Mouse (Mus musculus): Measurements from ENCODE around the gene Ect2. TPM values are rescaled to one million over a fixed set of nuclear protein-coding genes. Genes with fewer than 3 reads are reported as not detected.
A peak's percentile ranks its signal among the peaks of the same experiment; 100 is the strongest.

Gene Ect2
- polyA plus RNA-seq, 1 experiment, result 248 TPM

DNA sequence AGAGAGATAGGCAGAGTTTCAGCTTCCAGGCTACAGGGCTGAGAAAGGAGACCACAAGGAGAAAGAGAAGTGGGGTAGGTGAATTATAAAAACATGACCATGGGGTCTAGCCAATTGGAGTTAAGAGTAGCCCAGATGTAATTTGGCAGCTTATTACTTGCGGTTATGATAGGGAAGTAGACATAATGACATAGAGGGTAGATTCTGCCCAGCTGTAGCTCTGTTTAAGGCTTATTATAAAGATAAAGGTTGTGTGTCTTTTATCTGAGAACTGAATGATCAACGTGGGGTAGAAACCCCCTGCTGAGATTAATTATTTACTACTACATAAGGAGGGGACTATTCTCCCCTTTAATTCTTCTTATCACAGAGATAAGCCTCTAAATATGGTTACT lies 8.7 kb upstream of the Ect2 start:
- TF ChIP-seq EP300 (IDR thresholded peaks at IDR 0.05; ENCODE audit: insufficient read depth, low read depth, low read length) (no peak), CTCF (IDR thresholded peaks at IDR 0.05; ENCODE audit: low read depth, low read length) (no peak), POLR2A (IDR thresholded peaks at IDR 0.05; ENCODE audit: insufficient read depth, low read length) (no peak)
- no peaks in the 10 kb centered on the region for H3K36me3 ChIP-seq (ENCODE audit: control insufficient read depth, insufficient read depth, low read length, poor library complexity, severe bottlenecking)
- no peak overlapping the region for H3K9ac ChIP-seq (ENCODE audit: low read depth, poor library complexity, severe bottlenecking)
- H3K27me3 ChIP-seq (ENCODE audit: control insufficient read depth, insufficient read depth, low read length, poor library complexity, severe bottlenecking), result no peaks in the 10 kb centered on the region
- H3K4me1 ChIP-seq (ENCODE audit: control insufficient read depth, insufficient read depth, low read length), result no peaks in the 10 kb centered on the region
- no peak overlapping the region for H3K27ac ChIP-seq (ENCODE audit: insufficient read depth, low read length)
- H3K9me3 ChIP-seq (replicated peaks; ENCODE audit: control insufficient read depth, insufficient read depth, low read length, poor library complexity, severe bottlenecking), result peaks cover 9% of the 10 kb centered on the region; the same call in 1 of the 2 replicates
- H3K4me3 ChIP-seq (ENCODE audit: low read depth, low read length), result no peak overlapping the region

DNA sequence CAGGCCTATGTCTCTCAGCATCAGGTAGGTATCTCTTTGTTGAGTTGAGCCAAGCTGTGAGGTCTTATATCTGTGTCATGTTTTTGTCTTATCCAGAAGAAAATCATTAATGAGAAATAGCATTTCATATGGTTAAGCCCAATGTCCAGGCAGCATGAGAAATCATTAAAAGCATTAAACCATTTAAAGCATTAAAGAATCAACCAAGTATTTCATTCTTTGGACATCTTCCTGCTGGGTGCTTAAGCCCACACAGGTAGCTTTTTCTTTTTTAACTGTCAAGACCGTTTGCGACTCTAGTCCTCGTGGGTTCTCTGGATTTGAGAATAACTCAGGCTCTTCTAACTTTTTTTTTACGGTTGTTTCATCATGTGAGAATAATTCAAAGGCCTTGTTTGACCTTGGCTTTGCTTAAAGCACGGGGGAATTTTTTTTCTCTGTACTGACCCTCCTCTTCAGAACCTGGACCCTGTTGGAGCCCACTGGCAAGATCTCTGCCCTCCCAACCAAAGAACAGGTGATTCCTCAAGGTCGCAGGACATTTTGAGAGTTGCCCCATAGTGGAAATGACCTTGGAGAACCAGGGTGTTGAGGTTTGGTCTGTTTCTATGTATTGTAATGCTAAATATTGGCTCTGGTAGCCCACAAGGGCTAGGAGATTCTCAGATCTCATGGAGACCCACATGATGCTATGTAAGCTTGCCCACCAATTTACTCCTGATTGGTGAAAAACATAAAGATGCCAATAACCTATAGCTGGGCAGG lies 8.1 kb upstream of the Ect2 start:
- no peak overlapping the region for H3K27ac ChIP-seq (ENCODE audit: insufficient read depth, low read length)
- no peaks in the 10 kb centered on the region for H3K4me1 ChIP-seq (ENCODE audit: control insufficient read depth, insufficient read depth, low read length)
- H3K27me3 ChIP-seq (ENCODE audit: control insufficient read depth, insufficient read depth, low read length, poor library complexity, severe bottlenecking), result no peaks in the 10 kb centered on the region
- no peaks in the 10 kb centered on the region for H3K36me3 ChIP-seq (ENCODE audit: control insufficient read depth, insufficient read depth, low read length, poor library complexity, severe bottlenecking)
- H3K4me3 ChIP-seq (ENCODE audit: low read depth, low read length), result no peak overlapping the region
- peaks cover 9% of the 10 kb centered on the region; the same call in 1 of the 2 replicates for H3K9me3 ChIP-seq (replicated peaks; ENCODE audit: control insufficient read depth, insufficient read depth, low read length, poor library complexity, severe bottlenecking)
- TF ChIP-seq POLR2A (IDR thresholded peaks at IDR 0.05; ENCODE audit: insufficient read depth, low read length) (no peak), EP300 (IDR thresholded peaks at IDR 0.05; ENCODE audit: insufficient read depth, low read depth, low read length) (no peak), CTCF (IDR thresholded peaks at IDR 0.05; ENCODE audit: low read depth, low read length) (no peak)
- H3K9ac ChIP-seq (ENCODE audit: low read depth, poor library complexity, severe bottlenecking), result no peak overlapping the region

DNA sequence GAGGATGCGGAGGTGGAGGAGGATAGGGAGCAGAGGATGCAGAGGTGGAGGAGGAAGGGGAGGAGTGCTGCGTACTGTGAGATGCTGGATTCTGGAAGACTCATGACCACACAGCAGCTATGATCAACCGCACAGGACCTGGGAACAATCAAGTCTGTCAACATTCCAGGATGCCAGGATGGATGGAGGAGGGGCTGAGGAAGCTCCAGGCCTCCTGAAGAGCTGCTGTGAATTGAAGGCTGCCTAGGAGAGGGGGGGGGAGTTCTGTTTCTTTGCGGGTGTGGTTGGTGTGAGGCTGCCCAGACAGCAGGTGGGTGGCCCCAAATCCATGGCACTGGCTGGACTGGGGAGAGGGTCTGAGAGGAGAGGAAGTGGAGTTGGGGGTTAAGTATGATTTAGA lies 5.2 kb upstream of the Ect2 start:
- Histone ChIP-seq H3K27me3 (ENCODE audit: control insufficient read depth, insufficient read depth, low read length, poor library complexity, severe bottlenecking) (no peaks in the 10 kb centered on the region), H3K4me3 (ENCODE audit: low read depth, low read length) (no peak overlapping the region), H3K9ac (ENCODE audit: low read depth, poor library complexity, severe bottlenecking) (no peak overlapping the region), H3K4me1 (ENCODE audit: control insufficient read depth, insufficient read depth, low read length) (peaks cover 1% of the 10 kb centered on the region), H3K9me3 (replicated peaks; ENCODE audit: control insufficient read depth, insufficient read depth, low read length, poor library complexity, severe bottlenecking) (peaks cover 9% of the 10 kb centered on the region; the same call in 1 of the 2 replicates), H3K36me3 (ENCODE audit: control insufficient read depth, insufficient read depth, low read length, poor library complexity, severe bottlenecking) (no peaks in the 10 kb centered on the region), H3K27ac (ENCODE audit: insufficient read depth, low read length) (0 out of 2 replicates have a peak overlapping the region, but pooled peaks have one; percentile 54)
- TF ChIP-seq POLR2A (IDR thresholded peaks at IDR 0.05; ENCODE audit: insufficient read depth, low read length), result no peak
- no peak for TF ChIP-seq CTCF (IDR thresholded peaks at IDR 0.05; ENCODE audit: low read depth, low read length)
- peak; percentile 36; the same call in 1 of the 2 replicates for TF ChIP-seq EP300 (IDR thresholded peaks at IDR 0.05; ENCODE audit: insufficient read depth, low read depth, low read length)

DNA sequence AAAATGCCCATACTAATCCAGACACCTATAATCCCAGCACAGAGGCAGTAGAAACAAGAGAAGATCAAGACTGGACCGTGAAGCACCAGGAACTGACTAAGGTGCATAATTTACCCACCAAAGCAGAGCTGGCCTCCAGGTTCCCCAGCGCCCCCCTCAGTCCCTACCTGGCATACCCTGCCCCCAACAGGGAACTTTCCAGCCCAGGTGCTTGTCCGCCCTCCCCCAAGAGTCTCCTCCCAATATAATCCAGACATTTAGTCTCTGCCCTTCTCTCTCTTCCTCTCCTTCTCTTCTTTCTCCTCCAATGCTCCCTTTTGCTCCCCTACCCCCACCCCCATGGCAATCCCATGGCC lies 2.9 kb upstream of the Ect2 start:
- peaks cover 3% of the 10 kb centered on the region for H3K36me3 ChIP-seq (ENCODE audit: control insufficient read depth, insufficient read depth, low read length, poor library complexity, severe bottlenecking)
- H3K27ac ChIP-seq (ENCODE audit: insufficient read depth, low read length), result peak overlapping the region; percentile 77

DNA sequence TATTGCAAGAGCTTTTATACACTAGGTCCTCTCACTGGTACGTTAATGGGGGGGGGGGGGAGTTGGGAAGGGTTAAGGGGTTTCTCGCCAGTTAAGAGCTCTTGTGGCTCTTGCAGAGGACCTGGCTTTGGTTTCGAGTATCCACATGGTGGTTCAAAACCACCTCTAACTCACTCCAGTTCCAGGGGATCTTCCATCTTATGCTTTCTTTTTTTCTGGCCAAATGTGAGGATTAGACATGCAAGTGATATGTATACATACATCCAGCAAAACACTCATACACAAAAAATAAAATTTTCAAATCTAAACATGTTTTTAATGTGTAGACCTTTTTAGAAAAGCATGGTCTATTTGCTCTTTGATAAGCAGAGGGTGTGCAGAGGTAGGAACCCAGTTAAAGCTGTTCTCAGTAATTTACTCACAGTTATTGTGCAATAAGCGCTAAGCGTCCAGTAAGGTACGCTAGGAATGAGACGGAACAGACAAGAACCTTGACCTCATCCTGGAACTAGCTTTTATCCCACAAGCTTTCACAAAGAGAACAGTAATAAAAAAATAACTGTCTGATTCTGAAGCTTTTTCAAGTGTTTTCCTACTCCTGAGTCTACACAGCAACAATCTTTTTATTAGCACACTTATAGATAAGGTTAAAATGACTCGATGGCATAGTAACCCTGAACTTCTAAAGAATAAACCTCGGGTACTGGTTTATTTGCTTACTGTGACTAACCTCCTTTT lies 2.3 kb upstream of the Ect2 start:
- Histone ChIP-seq H3K27ac (ENCODE audit: insufficient read depth, low read length) (peak overlapping the region; percentile 100), H3K4me1 (ENCODE audit: control insufficient read depth, insufficient read depth, low read length) (peaks cover 1% of the 10 kb centered on the region), H3K9ac (ENCODE audit: low read depth, poor library complexity, severe bottlenecking) (peak overlapping the region; percentile 85), H3K9me3 (replicated peaks; ENCODE audit: control insufficient read depth, insufficient read depth, low read length, poor library complexity, severe bottlenecking) (peaks cover 5% of the 10 kb centered on the region; the same call in 1 of the 2 replicates), H3K36me3 (ENCODE audit: control insufficient read depth, insufficient read depth, low read length, poor library complexity, severe bottlenecking) (peaks cover 8% of the 10 kb centered on the region), H3K4me3 (ENCODE audit: low read depth, low read length) (no peak overlapping the region), H3K27me3 (ENCODE audit: control insufficient read depth, insufficient read depth, low read length, poor library complexity, severe bottlenecking) (no peaks in the 10 kb centered on the region)
- TF ChIP-seq CTCF (IDR thresholded peaks at IDR 0.05; ENCODE audit: low read depth, low read length), result no peak
- TF ChIP-seq EP300 (IDR thresholded peaks at IDR 0.05; ENCODE audit: insufficient read depth, low read depth, low read length), result no peak
- TF ChIP-seq POLR2A (IDR thresholded peaks at IDR 0.05; ENCODE audit: insufficient read depth, low read length), result no peak

More for the DNA sequence above, 2.9 kb upstream of the Ect2 start:
- Histone ChIP-seq H3K27me3 (ENCODE audit: control insufficient read depth, insufficient read depth, low read length, poor library complexity, severe bottlenecking) (no peaks in the 10 kb centered on the region), H3K9ac (ENCODE audit: low read depth, poor library complexity, severe bottlenecking) (peak overlapping the region; percentile 85), H3K9me3 (replicated peaks; ENCODE audit: control insufficient read depth, insufficient read depth, low read length, poor library complexity, severe bottlenecking) (peaks cover 5% of the 10 kb centered on the region; the same call in 1 of the 2 replicates), H3K4me1 (ENCODE audit: control insufficient read depth, insufficient read depth, low read length) (peaks cover 1% of the 10 kb centered on the region), H3K4me3 (ENCODE audit: low read depth, low read length) (no peak overlapping the region)
- TF ChIP-seq POLR2A (IDR thresholded peaks at IDR 0.05; ENCODE audit: insufficient read depth, low read length) (no peak), CTCF (IDR thresholded peaks at IDR 0.05; ENCODE audit: low read depth, low read length) (peak; percentile 54)

All from ES-Bruce4 (cell line).